Mouse (Mus musculus) MEL (cell line): Measurements from ENCODE around the gene Kctd19. TPM values are rescaled to one million over a fixed set of nuclear protein-coding genes. Genes with fewer than 3 reads are reported as not detected.

Source experiments
- DNase-seq: peaks from one replicate; pipeline ENCODE4 v3.0.0; 2011; ENCODE audit warnings: low read depth, low spot score
- H3K27ac ChIP-seq: 2 replicates; pipeline ENCODE4 v1.5.1; 2012; ENCODE audit warnings: low read depth, mild to moderate bottlenecking, control low read depth, low read length, moderate library complexity; ENCODE audit not compliant: control insufficient read depth
- H3K27me3 ChIP-seq, 2 experiments: fragments of 150-350 bp in 1 of 2; sonication (generic) in 1 of 2; 2 replicates each; pipeline ENCODE4 v1.6.1; 2012; ENCODE audit warnings: low read length in 2 of 2, mild to moderate bottlenecking in 2 of 2, improper control_type of control experiment in 1 of 2, moderate library complexity in 1 of 2; ENCODE audit not compliant: insufficient read depth in 2 of 2, control insufficient read depth in 1 of 2
- H3K36me3 ChIP-seq, 2 experiments: 2 replicates each; pipeline ENCODE4 v1.6.1; 2012 to 2014; ENCODE audit warnings: low read length in 2 of 2, improper control_type of control experiment in 1 of 2, inconsistent platforms in 1 of 2, mild to moderate bottlenecking in 1 of 2; ENCODE audit not compliant: insufficient read depth in 2 of 2, control insufficient read depth in 1 of 2
- H3K4me1 ChIP-seq, 2 experiments: fragments of 150-350 bp in 1 of 2; sonication (generic) in 1 of 2; 2 replicates each; pipeline ENCODE4 v1.6.1; 2012; ENCODE audit warnings: low read length in 2 of 2, improper control_type of control experiment in 1 of 2, mild to moderate bottlenecking in 1 of 2; ENCODE audit not compliant: insufficient read depth in 2 of 2, control insufficient read depth in 1 of 2
- H3K4me3 ChIP-seq, 2 experiments: fragments of 150-350 bp in 1 of 2; sonication (generic) in 1 of 2; 2 replicates each; pipeline ENCODE4 v1.5.1; 2012; ENCODE audit warnings: low read depth in 2 of 2, low read length in 2 of 2, mild to moderate bottlenecking in 2 of 2, moderate library complexity in 2 of 2, control low read depth in 1 of 2, improper control_type of control experiment in 1 of 2; ENCODE audit not compliant: control insufficient read depth in 1 of 2, insufficient read depth in 1 of 2
- H3K79me2 ChIP-seq: 2 replicates; pipeline ENCODE4 v1.6.1; 2012; ENCODE audit warnings: mild to moderate bottlenecking, low read length, moderate library complexity; ENCODE audit not compliant: control insufficient read depth, poor library complexity, insufficient read depth
- H3K9ac ChIP-seq: 2 replicates; pipeline ENCODE4 v1.6.1; 2012; ENCODE audit warnings: low read depth, mild to moderate bottlenecking, control low read depth, low read length, moderate library complexity; ENCODE audit not compliant: control insufficient read depth, poor library complexity, severe bottlenecking
- H3K9me3 ChIP-seq: fragments of 150-350 bp; sonication (generic); replicated peaks from 2 replicates; pipeline ENCODE4 v1.6.1; 2012; ENCODE audit warnings: mild to moderate bottlenecking, low read length, improper control_type of control experiment, moderate library complexity; ENCODE audit not compliant: insufficient read depth
- CHD1 ChIP-seq: IDR thresholded peaks from 2 replicates; pipeline ENCODE4 v1.6.1; 2012; ENCODE audit warnings: low read depth, mild to moderate bottlenecking, inconsistent platforms, low read length, improper control_type of control experiment
- CTCF ChIP-seq, 3 experiments: IDR thresholded peaks in 2 of 3; conservative IDR thresholded peaks in 1 of 3; 2 replicates each; pipeline ENCODE4 v1.5.1; 2011 to 2012; ENCODE audit warnings: low read length in 3 of 3, low read depth in 2 of 3, mild to moderate bottlenecking in 2 of 3, improper control_type of control experiment in 1 of 3, inconsistent platforms in 1 of 3, mixed read lengths in 1 of 3, moderate library complexity in 1 of 3; ENCODE audit not compliant: control insufficient read depth in 1 of 3, insufficient read depth in 1 of 3, poor library complexity in 1 of 3, severe bottlenecking in 1 of 3
- E2F4 ChIP-seq: IDR thresholded peaks from 2 replicates; pipeline ENCODE4 v1.6.1; 2011; ENCODE audit warnings: low read depth, low read length, improper control_type of control experiment, borderline replicate concordance
- ELF1 ChIP-seq: IDR thresholded peaks from 2 replicates; pipeline ENCODE4 v1.6.1; 2014; ENCODE audit warnings: low read depth, mild to moderate bottlenecking, inconsistent platforms, low read length, improper control_type of control experiment, moderate library complexity
- EP300 ChIP-seq, 2 experiments: IDR thresholded peaks; 2 replicates each; pipeline ENCODE4 v1.6.1; 2011; ENCODE audit warnings: improper control_type of control experiment in 2 of 2, low read length in 2 of 2, low read depth in 1 of 2, mild to moderate bottlenecking in 1 of 2
- ETS1 ChIP-seq: IDR thresholded peaks from 2 replicates; pipeline ENCODE4 v1.6.1; 2012; ENCODE audit warnings: low read depth, mild to moderate bottlenecking, inconsistent platforms, low read length, improper control_type of control experiment, moderate library complexity
- HCFC1 ChIP-seq: IDR thresholded peaks from 2 replicates; pipeline ENCODE4 v1.6.1; 2012; ENCODE audit warnings: low read depth, mild to moderate bottlenecking, inconsistent platforms, low read length, improper control_type of control experiment, moderate library complexity
- JUND ChIP-seq: IDR thresholded peaks from 2 replicates; pipeline ENCODE4 v1.6.1; 2011; ENCODE audit warnings: low read depth, mild to moderate bottlenecking, improper control_type of control experiment, low read length
- MAX ChIP-seq: IDR thresholded peaks from 2 replicates; pipeline ENCODE4 v1.6.1; 2011; ENCODE audit warnings: low read length, improper control_type of control experiment
- MAZ ChIP-seq: IDR thresholded peaks from 2 replicates; pipeline ENCODE4 v1.6.1; 2012; ENCODE audit warnings: low read depth, mild to moderate bottlenecking, inconsistent platforms, low read length, improper control_type of control experiment
- MXI1 ChIP-seq: IDR thresholded peaks from 2 replicates; pipeline ENCODE4 v1.6.1; 2011; ENCODE audit warnings: mild to moderate bottlenecking, low read depth, low read length, improper control_type of control experiment
- MYB ChIP-seq: IDR thresholded peaks from 2 replicates; pipeline ENCODE4 v1.6.1; 2011; ENCODE audit warnings: mild to moderate bottlenecking, low read depth, low read length, improper control_type of control experiment
- NELFE ChIP-seq: IDR thresholded peaks from 2 replicates; pipeline ENCODE4 v1.6.1; 2011; ENCODE audit warnings: low read depth, low read length, improper control_type of control experiment
- NRF1 ChIP-seq: IDR thresholded peaks from 2 replicates; pipeline ENCODE4 v1.6.1; 2014; ENCODE audit warnings: low read depth, mild to moderate bottlenecking, inconsistent platforms, low read length, improper control_type of control experiment, moderate library complexity; ENCODE audit not compliant: poor library complexity, insufficient read depth, severe bottlenecking
- POLR2A ChIP-seq, 2 experiments: IDR thresholded peaks; 2 replicates each; pipeline ENCODE4 v1.6.1; 2011 to 2012; ENCODE audit warnings: low read length in 2 of 2, mild to moderate bottlenecking in 2 of 2, control low read depth in 1 of 2, improper control_type of control experiment in 1 of 2, low read depth in 1 of 2, moderate library complexity in 1 of 2; ENCODE audit not compliant: control insufficient read depth in 1 of 2, insufficient read depth in 1 of 2, poor library complexity in 1 of 2
- RAD21 ChIP-seq: IDR thresholded peaks from 2 replicates; pipeline ENCODE4 v1.6.1; 2011; ENCODE audit warnings: mild to moderate bottlenecking, low read depth, low read length, improper control_type of control experiment
- SIN3A ChIP-seq: IDR thresholded peaks from 2 replicates; pipeline ENCODE4 v1.6.1; 2012; ENCODE audit warnings: low read length, improper control_type of control experiment, inconsistent platforms
- TAL1 ChIP-seq: IDR thresholded peaks from 2 replicates; pipeline ENCODE4 v1.6.1; 2012; ENCODE audit warnings: mild to moderate bottlenecking, inconsistent platforms, low read length, moderate library complexity, mixed read lengths
- ZMIZ1 ChIP-seq: IDR thresholded peaks from 2 replicates; pipeline ENCODE4 v1.6.1; 2012; ENCODE audit warnings: low read depth, mild to moderate bottlenecking, inconsistent platforms, low read length, improper control_type of control experiment, moderate library complexity
- polyA plus RNA-seq, 2 experiments: library from polyadenylated mRNA; stranded (reverse) in 1 of 2; unstranded in 1 of 2; fragments of >175 nt in 1 of 2; fragments of >200 nt in 1 of 2; gene quantifications; 2 replicates each; pipeline versions ENCODE4 v1.2.1 to v1.2.4; 2012; ENCODE audit warnings: low replicate concordance in 2 of 2, low read depth in 1 of 2; ENCODE audit not compliant: insufficient read length in 2 of 2, insufficient read depth in 1 of 2, missing spikeins in 1 of 2
- total RNA-seq: library from RNA; depleted of rRNA; stranded (reverse); fragments of 300-350 nt; gene quantifications from 2 replicates; pipeline ENCODE4 v1.2.3, GENCODE M21; 2012

Gene Kctd19
- total and polyA plus RNA-seq, 3 experiments, result not detected

GRCm38 (mm10) chr8:105347428-105348221, 65.7 kb downstream of the Kctd19 start, which contains the start of gene Fhod1:
Fhod1 (minus strand) TSS chr8:105347953.
- peaks cover 8 to 35% of the 10 kb centered on the region in 2 experiments for H3K4me1 ChIP-seq
- DNase-seq, result peak; percentile 96
- no peak for TF ChIP-seq JUND
- peak; percentile 92 for TF ChIP-seq E2F4
- TF ChIP-seq ELF1, result peak; percentile 8; the same call in 1 of the 2 replicates
- 0 out of 2 replicates have a peak, but pooled peaks have one; percentile 51 for TF ChIP-seq HCFC1
- TF ChIP-seq NELFE, result peak; percentile 57; the same call in 1 of the 2 replicates
- TF ChIP-seq ETS1, result 0 out of 2 replicates have a peak, but pooled peaks have one; percentile 16
- TF ChIP-seq ZMIZ1, result peak; percentile 55; the same call in 1 of the 2 replicates
- no peak for TF ChIP-seq EP300 (IDR thresholded peaks at IDR 0.05; ENCODE audit: low read depth in 1 of 2, low read length in 2 of 2)
- peak in 1 of 3 experiments; percentile 19; a peak in 1 of 6 replicates for TF ChIP-seq CTCF (IDR thresholded peaks at IDR 0.05 in 2 of 3, conservative IDR thresholded peaks at IDR 0.05 in 1 of 3; ENCODE audit: control insufficient read depth in 1 of 3, insufficient read depth in 1 of 3, low read depth in 2 of 3, low read length in 3 of 3, poor library complexity in 1 of 3, severe bottlenecking in 1 of 3)
- TF ChIP-seq NRF1, result 0 out of 2 replicates have a peak, but pooled peaks have one; percentile 35
- peak; percentile 70 for TF ChIP-seq SIN3A
- peak; percentile 46 for TF ChIP-seq MXI1
- TF ChIP-seq POLR2A (IDR thresholded peaks at IDR 0.05; ENCODE audit: control insufficient read depth in 1 of 2, insufficient read depth in 1 of 2, low read depth in 1 of 2, low read length in 2 of 2, poor library complexity in 1 of 2), result peak; percentile 51 to 64; a peak in 2 of 4 replicates
- TF ChIP-seq TAL1, result no peak
- TF ChIP-seq CHD1, result no peak
- TF ChIP-seq RAD21, result no peak
- no peak for TF ChIP-seq MYB
- TF ChIP-seq MAX, result no peak
- TF ChIP-seq MAZ, result peak; percentile 39; the same call in 1 of the 2 replicates
- peak within 1 kb of the TSS; percentile 21; the same call in 1 of the 2 replicates for H3K27ac ChIP-seq
- H3K79me2 ChIP-seq, result peaks cover 4% of the 10 kb centered on the region; the same call in 1 of the 2 replicates
- H3K9me3 ChIP-seq, result no peaks in the 10 kb centered on the region
- peak within 1 kb of the TSS; percentile 86 to 93 for H3K4me3 ChIP-seq
- peaks cover 0 to 20% of the 10 kb centered on the region in 2 experiments; a peak in 2 of 4 replicates for H3K36me3 ChIP-seq
- peak within 1 kb of the TSS; percentile 74 for H3K9ac ChIP-seq
- H3K27me3 ChIP-seq, result peaks cover 5 to 11% of the 10 kb centered on the region in 2 experiments; a peak in 3 of 4 replicates
